ENCODE assay signal across 8 mouse cellular contexts in the genomic region with DNA sequence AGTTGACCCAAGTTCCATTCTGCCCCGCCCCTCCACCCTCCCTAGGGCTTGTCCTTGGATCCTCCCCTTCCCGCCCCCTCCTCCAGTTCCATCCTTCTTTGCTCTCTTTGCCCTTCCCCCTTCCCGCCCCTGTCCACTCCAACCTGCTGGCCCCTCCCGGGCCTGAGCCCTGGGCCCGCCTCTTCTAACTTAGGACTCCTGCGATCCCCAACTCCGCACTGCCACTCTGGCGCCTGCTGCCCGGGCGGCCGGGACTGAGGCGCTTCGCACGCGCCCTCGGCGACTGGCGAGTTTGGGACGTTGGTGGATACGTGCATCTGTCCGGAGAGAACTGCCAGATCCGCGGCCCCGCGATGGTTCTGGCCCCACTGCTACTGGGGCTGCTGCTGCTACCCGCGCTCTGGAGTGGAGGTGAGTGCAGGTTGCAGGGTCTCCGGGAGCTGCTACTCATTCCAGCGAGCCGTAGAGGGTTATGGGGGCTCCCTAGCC. TPM values are rescaled to one million over a fixed set of nuclear protein-coding genes. Genes with fewer than 3 reads are reported as not detected.
A peak's percentile ranks its signal among the peaks of the same experiment; 100 is the strongest.
DNase-seq lines count a peak whose midpoint lies in the region; ATAC-seq and TF ChIP-seq lines count a peak whose summit lies in the region.

A gene (plus strand): TSS at position 264 of the 489 bp plus-strand sequence.

- H3K4me1 ChIP-seq in forebrain, embryonic 16.5 days (replicated peaks; ENCODE audit: control insufficient read depth, insufficient read depth, low read length): peaks cover 13% of the 10 kb centered on the region
- H3K4me1 ChIP-seq in liver, embryonic 14.5 days (replicated peaks; ENCODE audit: control insufficient read depth in 2 of 2, insufficient read depth in 2 of 2, low read length in 1 of 2): 0 out of 4 replicates have a peak, but pooled peaks cover 0 to 2% of the 10 kb centered on the region in 2 experiments
- peaks cover 21% of the 10 kb centered on the region for H3K4me1 ChIP-seq in neural tube, embryonic 13.5 days (replicated peaks)

- H3K36me3 ChIP-seq in forebrain, embryonic 16.5 days (ENCODE audit: control insufficient read depth, insufficient read depth): no peaks in the 10 kb centered on the region
- H3K36me3 ChIP-seq in liver, embryonic 14.5 days (replicated peaks; ENCODE audit: control insufficient read depth, insufficient read depth, low read depth): no peaks in the 10 kb centered on the region
- H3K36me3 ChIP-seq in neural tube, embryonic 13.5 days: no peaks in the 10 kb centered on the region

- no peak within 1 kb of the TSS for H3K27ac ChIP-seq in forebrain, embryonic 16.5 days (ENCODE audit: low read length)
- no peak within 1 kb of the TSS for H3K27ac ChIP-seq in liver, embryonic 14.5 days
- peak within 1 kb of the TSS; percentile 49 for H3K27ac ChIP-seq in neural tube, embryonic 13.5 days (replicated peaks)

- peak within 1 kb of the TSS; percentile 49 for H3K4me3 ChIP-seq in forebrain, embryonic 16.5 days (replicated peaks; ENCODE audit: low read length)
- H3K4me3 ChIP-seq in liver, embryonic 14.5 days (ENCODE audit: insufficient read depth in 1 of 2, low read depth in 2 of 2, low read length in 2 of 2): peak within 1 kb of the TSS; percentile 57 to 71
- peak within 1 kb of the TSS; percentile 50 for H3K4me3 ChIP-seq in neural tube, embryonic 13.5 days

- peak; percentile 11 for DNase-seq in MN1 (ENCODE audit: low spot score)
- DNase-seq in cerebellum, adult 11-12 months: peak; percentile 37
- DNase-seq in heart, postnatal 14 days: peak; percentile 87 to 89
- peak; percentile 87 for DNase-seq in large intestine, adult 2 months (ENCODE audit: low read depth, low spot score)
- DNase-seq in liver, embryonic 14.5 days (ENCODE audit: low read depth in 3 of 3, low spot score in 3 of 3): peak in 2 of 3 experiments; percentile 30 to 48
- DNase-seq in thymus, postnatal 4 days: peak; percentile 26

- peak within 1 kb of the TSS; percentile 85 for H3K4me2 ChIP-seq in forebrain, embryonic 16.5 days (ENCODE audit: low read length)
- H3K4me2 ChIP-seq in liver, embryonic 14.5 days (ENCODE audit: low read depth): peak within 1 kb of the TSS; percentile 49
- peak within 1 kb of the TSS; percentile 89 for H3K4me2 ChIP-seq in neural tube, embryonic 13.5 days

- no peaks in the 10 kb centered on the region for H3K9me3 ChIP-seq in forebrain, embryonic 16.5 days (ENCODE audit: control insufficient read depth, low read length)
- H3K9me3 ChIP-seq in liver, embryonic 14.5 days (ENCODE audit: control insufficient read depth, low read length): no peaks in the 10 kb centered on the region
- H3K9me3 ChIP-seq in neural tube, embryonic 13.5 days: no peaks in the 10 kb centered on the region

- no peak for TF ChIP-seq CTCF in liver, embryonic 14.5 days (IDR thresholded peaks at IDR 0.05; ENCODE audit: low read depth)

- H3K27me3 ChIP-seq in forebrain, embryonic 16.5 days (replicated peaks; ENCODE audit: control insufficient read depth, insufficient read depth, low read length): peaks cover 3% of the 10 kb centered on the region; the same call in 1 of the 2 replicates
- peaks cover 24% of the 10 kb centered on the region for H3K27me3 ChIP-seq in liver, embryonic 14.5 days (ENCODE audit: control insufficient read depth, insufficient read depth, low read length)
- peaks cover 37% of the 10 kb centered on the region for H3K27me3 ChIP-seq in neural tube, embryonic 13.5 days

- no peak for TF ChIP-seq EP300 in liver, embryonic 14.5 days (IDR thresholded peaks at IDR 0.05; ENCODE audit: low read depth)

- intact Hi-C loops in heart, postnatal 14 days (cut with DNase I): loop anchor here (1.0 to 10.0 kb wide), 3 partner anchors 46 to 236 kb away; no protein-coding TSS in a partner anchor

- ATAC-seq in forebrain, embryonic 16.5 days: peak; percentile 80
- peak; percentile 80 for ATAC-seq in liver, embryonic 14.5 days (ENCODE audit: insufficient read depth)
- ATAC-seq in neural tube, embryonic 13.5 days (ENCODE audit: low read depth): peak; percentile 88

- peak within 1 kb of the TSS; percentile 33 for H3K9ac ChIP-seq in forebrain, embryonic 16.5 days (replicated peaks; ENCODE audit: low read depth, low read length)
- H3K9ac ChIP-seq in liver, embryonic 14.5 days (replicated peaks): peak within 1 kb of the TSS; percentile 31
- H3K9ac ChIP-seq in neural tube, embryonic 13.5 days: peak within 1 kb of the TSS; percentile 71

- WGBS in forebrain, embryonic 16.5 days: under 1% methylated on average over 30 of the region's 30 CpGs
- WGBS in large intestine, adult 2 months: 2% methylated on average over 30 of the region's 30 CpGs
- under 1% methylated on average over 30 of the region's 30 CpGs for WGBS in liver, embryonic 14.5 days (ENCODE audit: insufficient replicate concordance)
- under 1% methylated on average over 29 of the region's 30 CpGs for whole genome bisulfite sequencing in neural tube, embryonic 13.5 days

RNA-seq across cellular contexts. Expression of the gene that starts here (rescaled TPM):
- 0.73 and 1.2 TPM in 2 replicates for polyA plus RNA-seq in forebrain, embryonic 16.5 days (2015; fragmentation: Nextera tagmentation; extraction: Ambion mirVana)
- 1 to 10 TPM; 6.5 to 8.0 TPM for total RNA-seq in heart, postnatal 14 days (2021)
- polyA plus RNA-seq in large intestine, adult 2 months (2012; rRNA removed): 6.5 and 15.0 TPM in 2 replicates
- polyA plus RNA-seq in liver, embryonic 14.5 days (2012; rRNA removed): 2.5 and 3.2 TPM in 2 replicates
- polyA plus RNA-seq in liver, embryonic 14.5 days (2014; fragmentation: Nextera tagmentation; extraction: Ambion mirVana): 3.1 and 3.8 TPM in 2 replicates
- 2.2 and 2.4 TPM in 2 replicates for polyA plus RNA-seq in neural tube, embryonic 13.5 days (2015; fragmentation: Nextera tagmentation; extraction: Ambion mirVana)

Comparison
In these comparisons a context has a peak if more than half of its experiments do, and no peak if none do; other contexts are left out.
1. DNase-seq: peak in every context shown above with its lines; median percentile 88 in heart, postnatal 14 days; 87 in large intestine, adult 2 months; 39 in liver, embryonic 14.5 days; 37 in cerebellum, adult 11-12 months; 26 in thymus, postnatal 4 days; 11 in MN1.